ENCODE assay signal across 25 mouse cellular contexts in genomic region chr13:10090778-10091177, GRCm38 (mm10).
DNase-seq lines count a peak whose midpoint lies in the region; ATAC-seq and TF ChIP-seq lines count a peak whose summit lies in the region.
"Had no signal": no experiment of that assay in that cellular context is flagged by ENCODE, and none has a peak within 500 bp of the region (broad histone marks: within the 10 kb centered on the region; RNA-seq: fewer than 3 reads in every experiment).

No protein-coding gene starts in this region.

- peak; percentile 3 for DNase-seq in embryonic facial prominence, embryonic 11.5 days (ENCODE audit: low spot score)
- no peak for DNase-seq in embryonic facial prominence, embryonic 10.5 days (ENCODE audit: low spot score)
- no peak for DNase-seq in lung, adult 2 months
- peak; percentile 23 for DNase-seq in embryonic facial prominence, embryonic 14.5 days (ENCODE audit: low spot score)
- DNase-seq: adrenal gland, adult 8-10 months; adrenal gland, postnatal 14 days; adrenal gland, postnatal 36 days; B cell, adult 2 months; cerebellum, adult 11-12 months; cerebellum, adult 2 months; cerebellum, adult 9-10 months; cerebellum, postnatal 25 days; forebrain, postnatal 0 days had no signal

- no peaks in the 10 kb centered on the region for H3K36me3 ChIP-seq in embryonic facial prominence, embryonic 11.5 days (replicated peaks; ENCODE audit: control insufficient read depth, insufficient read depth, low read depth, low read length)
- H3K36me3 ChIP-seq in embryonic facial prominence, embryonic 10.5 days (replicated peaks): no peaks in the 10 kb centered on the region
- no peaks in the 10 kb centered on the region for H3K36me3 ChIP-seq in lung, embryonic 16.5 days (ENCODE audit: control insufficient read depth, insufficient read depth, low read length)
- no peaks in the 10 kb centered on the region for H3K36me3 ChIP-seq in embryonic facial prominence, embryonic 14.5 days (ENCODE audit: control insufficient read depth, insufficient read depth, low read length)
- H3K36me3 ChIP-seq: embryonic facial prominence, embryonic 12.5 days; embryonic facial prominence, embryonic 15.5 days; forebrain, embryonic 10.5 days; forebrain, embryonic 15.5 days; G1E had no signal

- H3K27me3 ChIP-seq in embryonic facial prominence, embryonic 11.5 days (ENCODE audit: control insufficient read depth, insufficient read depth, low read length): no peaks in the 10 kb centered on the region
- no peaks in the 10 kb centered on the region for H3K27me3 ChIP-seq in embryonic facial prominence, embryonic 10.5 days (replicated peaks; ENCODE audit: low read depth, poor library complexity, severe bottlenecking)
- H3K27me3 ChIP-seq in lung, embryonic 16.5 days (ENCODE audit: control insufficient read depth, insufficient read depth, low read depth, low read length): no peaks in the 10 kb centered on the region
- no peaks in the 10 kb centered on the region for H3K27me3 ChIP-seq in embryonic facial prominence, embryonic 14.5 days (replicated peaks; ENCODE audit: control insufficient read depth, insufficient read depth, low read length)
- H3K27me3 ChIP-seq: CH12.LX; embryonic facial prominence, embryonic 12.5 days; embryonic facial prominence, embryonic 15.5 days; forebrain, embryonic 13.5 days; forebrain, embryonic 15.5 days had no signal

- no peak for ATAC-seq in embryonic facial prominence, embryonic 11.5 days (replicated peaks; ENCODE audit: insufficient number of reproducible peaks, low FRiP score, low TSS enrichment, low read depth)
- ATAC-seq in lung, embryonic 16.5 days (ENCODE audit: low read depth): peak; percentile 51; the same call in 1 of the 2 replicates
- ATAC-seq in embryonic facial prominence, embryonic 14.5 days (ENCODE audit: low read depth): no peak
- ATAC-seq: activated CD4-positive, CD25-positive, alpha-beta regulatory T cell, adult 4 months; CD4-positive, CD25-positive, alpha-beta regulatory T cell, adult 4 months; forebrain, embryonic 13.5 days; forebrain, embryonic 15.5 days; Patski had no signal

- H3K4me1 ChIP-seq in embryonic facial prominence, embryonic 11.5 days (ENCODE audit: control insufficient read depth, insufficient read depth, low read length): no peaks in the 10 kb centered on the region
- no peaks in the 10 kb centered on the region for H3K4me1 ChIP-seq in embryonic facial prominence, embryonic 10.5 days
- no peaks in the 10 kb centered on the region for H3K4me1 ChIP-seq in lung, embryonic 16.5 days (replicated peaks; ENCODE audit: control insufficient read depth, insufficient read depth, low read length)
- no peaks in the 10 kb centered on the region for H3K4me1 ChIP-seq in lung, adult 2 months (ENCODE audit: control insufficient read depth, insufficient read depth, low read length)
- H3K4me1 ChIP-seq in embryonic facial prominence, embryonic 14.5 days (ENCODE audit: control insufficient read depth, insufficient read depth, low read length): no peaks in the 10 kb centered on the region
- H3K4me1 ChIP-seq: embryonic facial prominence, embryonic 12.5 days; embryonic facial prominence, embryonic 15.5 days; forebrain, embryonic 10.5 days; forebrain, embryonic 15.5 days had no signal

- TF ChIP-seq POLR2A in lung, adult 2 months (IDR thresholded peaks at IDR 0.05; ENCODE audit: borderline replicate concordance, extremely low read depth, low read depth, low read length): no peak

- H3K9me3 ChIP-seq in embryonic facial prominence, embryonic 11.5 days (replicated peaks; ENCODE audit: control insufficient read depth, low read length): no peaks in the 10 kb centered on the region
- no peaks in the 10 kb centered on the region for H3K9me3 ChIP-seq in embryonic facial prominence, embryonic 10.5 days
- no peaks in the 10 kb centered on the region for H3K9me3 ChIP-seq in lung, embryonic 16.5 days (ENCODE audit: control insufficient read depth, low read length)
- H3K9me3 ChIP-seq in embryonic facial prominence, embryonic 14.5 days (ENCODE audit: control insufficient read depth, low read length): no peaks in the 10 kb centered on the region
- H3K9me3 ChIP-seq: embryonic facial prominence, embryonic 12.5 days; embryonic facial prominence, embryonic 15.5 days; forebrain, embryonic 10.5 days; forebrain, embryonic 13.5 days; forebrain, embryonic 15.5 days; G1E had no signal

- H3K4me2 ChIP-seq in embryonic facial prominence, embryonic 11.5 days (ENCODE audit: low read depth, low read length): no peak overlapping the region
- H3K4me2 ChIP-seq in lung, embryonic 16.5 days (ENCODE audit: low read depth, low read length): no peak overlapping the region
- H3K4me2 ChIP-seq in embryonic facial prominence, embryonic 14.5 days (ENCODE audit: low read depth, low read length): no peak overlapping the region
- H3K4me2 ChIP-seq: embryonic facial prominence, embryonic 12.5 days; embryonic facial prominence, embryonic 15.5 days; forebrain, embryonic 13.5 days; forebrain, embryonic 15.5 days had no signal

- 81% methylated on average over 4 of the region's 4 CpGs for WGBS in embryonic facial prominence, embryonic 11.5 days
- 82% methylated on average over 4 of the region's 4 CpGs for WGBS in embryonic facial prominence, embryonic 10.5 days
- 35% methylated on average over 4 of the region's 4 CpGs for WGBS in lung, embryonic 16.5 days
- 60% methylated on average over 4 of the region's 4 CpGs for WGBS in lung, adult 2 months
- 72% methylated on average over 4 of the region's 4 CpGs for WGBS in embryonic facial prominence, embryonic 14.5 days

- TF ChIP-seq CTCF in lung, adult 2 months (IDR thresholded peaks at IDR 0.05; ENCODE audit: insufficient read depth, low read length): no peak

- H3K27ac ChIP-seq in embryonic facial prominence, embryonic 11.5 days (replicated peaks; ENCODE audit: low read depth, low read length): no peak overlapping the region
- H3K27ac ChIP-seq in embryonic facial prominence, embryonic 10.5 days (replicated peaks): no peak overlapping the region
- no peak overlapping the region for H3K27ac ChIP-seq in lung, embryonic 16.5 days (ENCODE audit: low read length)
- H3K27ac ChIP-seq in embryonic facial prominence, embryonic 14.5 days (replicated peaks; ENCODE audit: low read depth, low read length): no peak overlapping the region
- H3K27ac ChIP-seq: embryonic facial prominence, embryonic 12.5 days; embryonic facial prominence, embryonic 15.5 days; forebrain, embryonic 10.5 days; forebrain, embryonic 13.5 days; forebrain, embryonic 15.5 days had no signal

- no peak overlapping the region for H3K4me3 ChIP-seq in embryonic facial prominence, embryonic 11.5 days (ENCODE audit: low read depth, low read length)
- no peak overlapping the region for H3K4me3 ChIP-seq in embryonic facial prominence, embryonic 10.5 days
- no peak overlapping the region for H3K4me3 ChIP-seq in lung, embryonic 16.5 days (ENCODE audit: low read length)
- H3K4me3 ChIP-seq in lung, adult 2 months (replicated peaks; ENCODE audit: extremely low read depth, low read depth, low read length): no peak overlapping the region
- H3K4me3 ChIP-seq in embryonic facial prominence, embryonic 14.5 days (ENCODE audit: low read depth, low read length): no peak overlapping the region
- H3K4me3 ChIP-seq: embryonic facial prominence, embryonic 12.5 days; embryonic facial prominence, embryonic 15.5 days; erythroblast, embryonic 14.5 days; forebrain, embryonic 10.5 days; forebrain, embryonic 13.5 days; forebrain, embryonic 15.5 days had no signal

- no peak overlapping the region for H3K9ac ChIP-seq in embryonic facial prominence, embryonic 11.5 days (replicated peaks; ENCODE audit: low read length)
- H3K9ac ChIP-seq in lung, embryonic 16.5 days (ENCODE audit: low read length): no peak overlapping the region
- H3K9ac ChIP-seq in embryonic facial prominence, embryonic 14.5 days (ENCODE audit: low read depth, low read length): no peak overlapping the region
- H3K9ac ChIP-seq: embryonic facial prominence, embryonic 12.5 days; embryonic facial prominence, embryonic 15.5 days; forebrain, embryonic 13.5 days; forebrain, embryonic 15.5 days; forebrain, postnatal 0 days had no signal

Comparison
In these comparisons a context has a peak if more than half of its experiments do, and no peak if none do; other contexts are left out.
1. DNase-seq: peak in embryonic facial prominence, embryonic 11.5 days (single experiment) and embryonic facial prominence, embryonic 14.5 days (single experiment); none in embryonic facial prominence, embryonic 10.5 days (single experiment) and lung, adult 2 months (single experiment).